In genomic region chr1:172323298-172323697, GRCm38 (mm10) we compare ENCODE assay signal across 26 mouse cellular contexts. TPM values are rescaled to one million over a fixed set of nuclear protein-coding genes. Genes with fewer than 3 reads are reported as not detected.
DNase-seq lines count a peak whose midpoint lies in the region; ATAC-seq and TF ChIP-seq lines count a peak whose summit lies in the region.
"Had no signal": no experiment of that assay in that cellular context is flagged by ENCODE, and none has a peak within 500 bp of the region (broad histone marks: within the 10 kb centered on the region; RNA-seq: fewer than 3 reads in every experiment).

No protein-coding gene starts in this region.

- H3K9me3 ChIP-seq in forebrain, embryonic 16.5 days (ENCODE audit: control insufficient read depth, low read length), result no peaks in the 10 kb centered on the region
- H3K9me3 ChIP-seq: heart, embryonic 15.5 days; liver, embryonic 12.5 days; stomach, embryonic 15.5 days had no signal

- H3K27ac ChIP-seq in gastrocnemius, adult 2 months, result no peak overlapping the region
- peak overlapping the region; percentile 98 for H3K27ac ChIP-seq in left cerebral cortex, adult 2 months
- no peak overlapping the region for H3K27ac ChIP-seq in forebrain, embryonic 16.5 days (ENCODE audit: low read length)
- H3K27ac ChIP-seq in thymus, adult 2 months (ENCODE audit: control insufficient read depth, insufficient read depth, low read length), result no peak overlapping the region
- H3K27ac ChIP-seq: heart, embryonic 15.5 days; kidney, postnatal 0 days; limb, embryonic 12.5 days; liver, embryonic 12.5 days; stomach, embryonic 15.5 days had no signal

- no peak overlapping the region for H3K4me2 ChIP-seq in forebrain, embryonic 16.5 days (ENCODE audit: low read length)
- H3K4me2 ChIP-seq: heart, embryonic 15.5 days; limb, embryonic 12.5 days; liver, embryonic 12.5 days; midbrain, embryonic 11.5 days; stomach, embryonic 15.5 days had no signal

- ATAC-seq in forebrain, embryonic 16.5 days, result no peak
- ATAC-seq: liver, embryonic 12.5 days had no signal

- TF ChIP-seq CTCF in gastrocnemius, adult 2 months (IDR thresholded peaks at IDR 0.05), result no peak
- no peak for TF ChIP-seq CTCF in left cerebral cortex, adult 2 months (IDR thresholded peaks at IDR 0.05)
- TF ChIP-seq CTCF in thymus, adult 2 months (IDR thresholded peaks at IDR 0.05; ENCODE audit: borderline replicate concordance, control insufficient read depth, extremely low read depth, insufficient read depth, low read length, poor library complexity), result no peak

- peak; percentile 8 for DNase-seq in gastrocnemius, adult 2 months
- no peak for DNase-seq in gastrocnemius, postnatal 25 days
- peak in 1 of 2 experiments; percentile 11 for DNase-seq in left cerebral cortex, adult 2 months (ENCODE audit: extremely low spot score in 1 of 2, low spot score in 2 of 2)
- no peak for DNase-seq in left cerebral cortex, postnatal 10 days (ENCODE audit: extremely low spot score in 1 of 2, low spot score in 2 of 2)
- peak; percentile 71 for DNase-seq in R1 (ENCODE audit: low read depth, low spot score)
- no peak for DNase-seq in thymus, adult 2 months
- DNase-seq: adrenal gland, postnatal 14 days; B cell, adult 2 months; cerebellum, adult 8-10 months; heart, postnatal 36 days; kidney, adult 2 months; lung, adult 18-20 months; lung, postnatal 10 days; retina, postnatal 1 day; right cerebral cortex, postnatal 4 days had no signal

- no peak overlapping the region for H3K4me3 ChIP-seq in gastrocnemius, adult 2 months
- no peak overlapping the region for H3K4me3 ChIP-seq in left cerebral cortex, adult 2 months
- no peak overlapping the region for H3K4me3 ChIP-seq in forebrain, embryonic 16.5 days (replicated peaks; ENCODE audit: low read length)
- H3K4me3 ChIP-seq in thymus, adult 2 months (ENCODE audit: control insufficient read depth, insufficient read depth, low read length), result no peak overlapping the region
- H3K4me3 ChIP-seq: heart, embryonic 15.5 days; limb, embryonic 12.5 days; liver, embryonic 12.5 days; stomach, embryonic 15.5 days had no signal

- 0 out of 2 replicates have a peak overlapping the region, but pooled peaks have one; percentile 13 for H3K9ac ChIP-seq in forebrain, embryonic 16.5 days (replicated peaks; ENCODE audit: low read depth, low read length)
- H3K9ac ChIP-seq: heart, embryonic 15.5 days; limb, embryonic 12.5 days; liver, embryonic 12.5 days; stomach, embryonic 15.5 days had no signal

- 0 out of 2 replicates have a peak, but pooled peaks cover 2% of the 10 kb centered on the region for H3K36me3 ChIP-seq in forebrain, embryonic 16.5 days (ENCODE audit: control insufficient read depth, insufficient read depth)
- peaks cover 4% of the 10 kb centered on the region; the same call in 1 of the 2 replicates for H3K36me3 ChIP-seq in thymus, adult 2 months (ENCODE audit: control insufficient read depth, insufficient read depth, low read length)
- H3K36me3 ChIP-seq: heart, embryonic 15.5 days; stomach, embryonic 15.5 days had no signal

- no peak for TF ChIP-seq POLR2A in thymus, adult 2 months (IDR thresholded peaks at IDR 0.05; ENCODE audit: control insufficient read depth, extremely low read depth, insufficient read depth, low read length, poor library complexity)

- H3K4me1 ChIP-seq in forebrain, embryonic 16.5 days (replicated peaks; ENCODE audit: control insufficient read depth, insufficient read depth, low read length), result peaks cover 33% of the 10 kb centered on the region
- peaks cover 10% of the 10 kb centered on the region for H3K4me1 ChIP-seq in thymus, adult 2 months (replicated peaks; ENCODE audit: control insufficient read depth, insufficient read depth, low read length)

- intact Hi-C loops in gastrocnemius, adult 2 months (cut with DNase I), result loop anchor here (10.0 kb wide), 1 partner anchor 278 kb away; no protein-coding TSS in a partner anchor
- intact Hi-C loops in left cerebral cortex, adult 2 months (cut with DNase I), result no loop called here
- intact Hi-C loops in left cerebral cortex, postnatal 10 days (cut with DNase I), result no loop called here

- no peaks in the 10 kb centered on the region for H3K27me3 ChIP-seq in forebrain, embryonic 16.5 days (replicated peaks; ENCODE audit: control insufficient read depth, insufficient read depth, low read length)
- peaks cover 4% of the 10 kb centered on the region; the same call in 1 of the 2 replicates for H3K27me3 ChIP-seq in thymus, adult 2 months (ENCODE audit: control insufficient read depth, insufficient read depth, low read length)

- WGBS in forebrain, embryonic 16.5 days, result 13% methylated on average over 5 of the region's 5 CpGs
- WGBS in thymus, adult 2 months, result 85% methylated on average over 5 of the region's 5 CpGs

RNA-seq across cellular contexts. Expression of gene Kcnj9, which starts 5.8 kb away (rescaled TPM):
- not detected for total RNA-seq in gastrocnemius, adult 2 months (2021)
- not detected for total RNA-seq in gastrocnemius, postnatal 25 days (2021)
- total RNA-seq in left cerebral cortex, adult 2 months (2021), result 100 to 1,000 TPM; 137 to 138 TPM
- total RNA-seq in left cerebral cortex, postnatal 10 days (2021), result 10 to 100 TPM; 77.8 to 84.5 TPM
- polyA plus RNA-seq in forebrain, embryonic 16.5 days (2015; fragmentation: Nextera tagmentation; extraction: Ambion mirVana), result 2.6 and 4.2 TPM in 2 replicates
- 1.5 TPM in 2 replicates for polyA plus RNA-seq in thymus, adult 2 months (2012; rRNA removed)
- total RNA-seq: gastrocnemius, postnatal 4 days; heart, adult 8-10 months; heart, postnatal 36 days; monocyte, adult 5-6 weeks had no signal
- polyA plus RNA-seq: heart, embryonic 15.5 days; intestine, embryonic 14.5 days; limb, embryonic 12.5 days; liver, embryonic 12.5 days had no signal

RNA-seq across cellular contexts. Expression of gene Kcnj10, which starts 17.7 kb away (rescaled TPM):
- under 1 TPM in 1 of 2 experiments, not detected in 1; 0.06 TPM for total RNA-seq in gastrocnemius, adult 2 months (2021)
- total RNA-seq in gastrocnemius, postnatal 25 days (2021), result under 1 TPM; 0.08 to 0.13 TPM
- 100 to 1,000 TPM in 1 of 2 experiments, 10 to 100 TPM in 1; 86.5 to 108 TPM for total RNA-seq in left cerebral cortex, adult 2 months (2021)
- total RNA-seq in left cerebral cortex, postnatal 10 days (2021), result 10 to 100 TPM; 68.5 to 69.3 TPM
- polyA plus RNA-seq in forebrain, embryonic 16.5 days (2015; fragmentation: Nextera tagmentation; extraction: Ambion mirVana), result 2.1 and 2.2 TPM in 2 replicates
- 3.2 and 3.9 TPM in 2 replicates for polyA plus RNA-seq in thymus, adult 2 months (2012; rRNA removed)
- total RNA-seq: monocyte, adult 5-6 weeks had no signal

RNA-seq across cellular contexts. Expression of gene Atp1a2, which starts 25.4 kb away (rescaled TPM):
- total RNA-seq in gastrocnemius, adult 2 months (2021), result 1,000 to 10,000 TPM in 1 of 2 experiments, 100 to 1,000 TPM in 1; 838 to 1,060 TPM
- total RNA-seq in gastrocnemius, postnatal 25 days (2021), result 1,000 to 10,000 TPM; 1,026 to 1,397 TPM
- 100 to 1,000 TPM; 628 to 676 TPM for total RNA-seq in left cerebral cortex, adult 2 months (2021)
- total RNA-seq in left cerebral cortex, postnatal 10 days (2021), result 100 to 1,000 TPM; 393 to 413 TPM
- polyA plus RNA-seq in forebrain, embryonic 16.5 days (2015; fragmentation: Nextera tagmentation; extraction: Ambion mirVana), result 42.4 and 47.1 TPM in 2 replicates
- 24.4 and 28.5 TPM in 2 replicates for polyA plus RNA-seq in thymus, adult 2 months (2012; rRNA removed)
- total RNA-seq: monocyte, adult 5-6 weeks had no signal

RNA-seq across cellular contexts. Expression of gene Pigm, which starts 53.0 kb away (rescaled TPM):
- 1 to 10 TPM; 3.8 to 3.9 TPM for total RNA-seq in gastrocnemius, adult 2 months (2021)
- total RNA-seq in gastrocnemius, postnatal 25 days (2021), result 1 to 10 TPM; 3.4 to 3.6 TPM
- 1 to 10 TPM; 9.3 to 9.8 TPM for total RNA-seq in left cerebral cortex, adult 2 months (2021)
- total RNA-seq in left cerebral cortex, postnatal 10 days (2021), result 10 to 100 TPM in 1 of 2 experiments, 1 to 10 TPM in 1; 9.8 to 10.6 TPM
- polyA plus RNA-seq in forebrain, embryonic 16.5 days (2015; fragmentation: Nextera tagmentation; extraction: Ambion mirVana), result 4.5 and 4.7 TPM in 2 replicates
- polyA plus RNA-seq in thymus, adult 2 months (2012; rRNA removed), result 20.8 and 25.3 TPM in 2 replicates

Comparison
In these comparisons a context has a peak if more than half of its experiments do, and no peak if none do; other contexts are left out.
1. DNase-seq: peak in gastrocnemius, adult 2 months (single experiment) and R1 (single experiment); none in gastrocnemius, postnatal 25 days (single experiment), left cerebral cortex, postnatal 10 days (0 of 2) and thymus, adult 2 months (single experiment).
2. RNA of gene Kcnj9, which starts 5.8 kb away (total RNA-seq): 137 to 138 TPM in left cerebral cortex, adult 2 months and 77.8 to 84.5 TPM in left cerebral cortex, postnatal 10 days; not detected in gastrocnemius, adult 2 months and not detected in gastrocnemius, postnatal 25 days; every median in the first group is over 10 times any median in the second.
3. RNA of gene Kcnj10, which starts 17.7 kb away (total RNA-seq): 86.5 to 108 TPM in left cerebral cortex, adult 2 months and 68.5 to 69.3 TPM in left cerebral cortex, postnatal 10 days; 0.08 to 0.13 TPM in gastrocnemius, postnatal 25 days and 0.06 TPM in gastrocnemius, adult 2 months; every median in the first group is over 10 times any median in the second.